Mouse (Mus musculus) ES-Bruce4 (cell line): ENCODE data around the gene Mrpl55. TPM values are rescaled to one million over a fixed set of nuclear protein-coding genes. Genes with fewer than 3 reads are reported as not detected.

Source experiments
- H3K27ac ChIP-seq: 2 replicates; pipeline ENCODE4 v1.5.1; 2012; ENCODE audit warnings: low read length, inconsistent platforms; ENCODE audit not compliant: insufficient read depth
- H3K27me3 ChIP-seq: 2 replicates; pipeline ENCODE4 v1.6.1; 2012; ENCODE audit warnings: mild to moderate bottlenecking, low read length, inconsistent platforms; ENCODE audit not compliant: control insufficient read depth, poor library complexity, insufficient read depth, severe bottlenecking
- H3K36me3 ChIP-seq: 2 replicates; pipeline ENCODE4 v1.6.1; 2012; ENCODE audit warnings: inconsistent platforms, mild to moderate bottlenecking, low read length, moderate library complexity; ENCODE audit not compliant: control insufficient read depth, poor library complexity, insufficient read depth, severe bottlenecking
- H3K4me1 ChIP-seq: one replicate; pipeline ENCODE4 v1.8.1; 2011; ENCODE audit warnings: low read length; ENCODE audit not compliant: control insufficient read depth, insufficient read depth
- H3K4me3 ChIP-seq: 2 replicates; pipeline ENCODE4 v1.5.1; 2011; ENCODE audit warnings: low read depth, mild to moderate bottlenecking, low read length
- H3K9ac ChIP-seq: 2 replicates; pipeline ENCODE4 v1.6.1; 2012; ENCODE audit warnings: low read depth, mild to moderate bottlenecking, inconsistent platforms; ENCODE audit not compliant: poor library complexity, severe bottlenecking
- H3K9me3 ChIP-seq: replicated peaks from 2 replicates; pipeline ENCODE4 v1.6.1; 2012; ENCODE audit warnings: mild to moderate bottlenecking, low read length, inconsistent platforms; ENCODE audit not compliant: control insufficient read depth, poor library complexity, insufficient read depth, severe bottlenecking
- CTCF ChIP-seq: IDR thresholded peaks from one replicate; pipeline ENCODE4 v1.8.1; 2011; ENCODE audit warnings: low read depth, low read length
- EP300 ChIP-seq: IDR thresholded peaks from 2 replicates; pipeline ENCODE4 v1.6.1; 2011; ENCODE audit warnings: low read depth, low read length; ENCODE audit not compliant: insufficient read depth
- POLR2A ChIP-seq: IDR thresholded peaks from one replicate; pipeline ENCODE4 v1.8.1; 2011; ENCODE audit warnings: low read length; ENCODE audit not compliant: insufficient read depth
- polyA plus RNA-seq: library from polyadenylated mRNA; stranded (reverse); fragments of >200 nt; gene quantifications from 2 replicates; pipeline ENCODE4 v1.2.4, GENCODE M21; 2011; ENCODE audit warnings: low read depth; ENCODE audit not compliant: missing spikeins, insufficient read depth, insufficient read length

Mrpl55 gene
- polyA plus RNA-seq, 1 experiment: 48.2 TPM

- Histone ChIP-seq H3K27me3 (no peaks in the 10 kb centered on the region), H3K9ac (no peak overlapping the region), H3K27ac (no peak overlapping the region), H3K4me3 (no peak overlapping the region), H3K9me3 (no peaks in the 10 kb centered on the region), H3K4me1 (peaks cover 3% of the 10 kb centered on the region), H3K36me3 (peaks cover 13% of the 10 kb centered on the region)
- TF ChIP-seq EP300: no peak
Observed at GRCm38 (mm10) chr11:59185490-59185889, 16.8 kb upstream of the Mrpl55 start.

GRCm38 (mm10) chr11:59187706-59188105 is 14.6 kb upstream of the Mrpl55 start:
- H3K36me3 ChIP-seq: peaks cover 13% of the 10 kb centered on the region
- peaks cover 3% of the 10 kb centered on the region for H3K4me1 ChIP-seq
- H3K27ac ChIP-seq: no peak overlapping the region
- no peak overlapping the region for H3K4me3 ChIP-seq
- no peaks in the 10 kb centered on the region for H3K27me3 ChIP-seq
- H3K9me3 ChIP-seq: no peaks in the 10 kb centered on the region
- TF ChIP-seq CTCF (no peak), POLR2A (no peak), EP300 (no peak)
- no peak overlapping the region for H3K9ac ChIP-seq

- Histone ChIP-seq H3K4me3 (peak overlapping the region; percentile 91), H3K36me3 (no peaks in the 10 kb centered on the region), H3K27ac (peak overlapping the region; percentile 12), H3K9ac (peak overlapping the region; percentile 69), H3K4me1 (peaks cover 3% of the 10 kb centered on the region), H3K27me3 (no peaks in the 10 kb centered on the region), H3K9me3 (no peaks in the 10 kb centered on the region)
- TF ChIP-seq POLR2A: peak; percentile 76
- no peak for TF ChIP-seq CTCF
- TF ChIP-seq EP300: 0 out of 2 replicates have a peak, but pooled peaks have one; percentile 38
Observed at GRCm38 (mm10) chr11:59191231-59192058, 10.8 kb upstream of the Mrpl55 start.

- Histone ChIP-seq H3K36me3 (no peaks in the 10 kb centered on the region), H3K4me1 (peaks cover 3% of the 10 kb centered on the region), H3K9ac (peak within 1 kb of the TSS; percentile 69), H3K9me3 (no peaks in the 10 kb centered on the region), H3K27me3 (no peaks in the 10 kb centered on the region), H3K4me3 (peak within 1 kb of the TSS; percentile 91), H3K27ac (peak within 1 kb of the TSS; percentile 74)
- no peak for TF ChIP-seq POLR2A
- TF ChIP-seq EP300: no peak
Observed at GRCm38 (mm10) chr11:59192059-59192386, 10.3 kb upstream of the Mrpl55 start, which contains the start of gene Guk1. Guk1 (minus strand) TSS chr11:59192212.

- Histone ChIP-seq H3K27me3 (no peaks in the 10 kb centered on the region), H3K4me3 (no peak overlapping the region), H3K9ac (no peak overlapping the region), H3K36me3 (no peaks in the 10 kb centered on the region), H3K4me1 (no peaks in the 10 kb centered on the region), H3K27ac (no peak overlapping the region), H3K9me3 (no peaks in the 10 kb centered on the region)
- TF ChIP-seq POLR2A (no peak), EP300 (no peak), CTCF (no peak)
Observed at GRCm38 (mm10) chr11:59196230-59196629, 6.1 kb upstream of the Mrpl55 start.

GRCm38 (mm10) chr11:59201216-59202002 is 877 bp upstream of the Mrpl55 start:
- peak overlapping the region; percentile 98 for H3K4me3 ChIP-seq
- H3K27ac ChIP-seq: no peak overlapping the region
- TF ChIP-seq POLR2A (no peak), EP300 (no peak), CTCF (no peak)

More at GRCm38 (mm10) chr11:59201216-59202002, 877 bp upstream of the Mrpl55 start:
- H3K27me3 ChIP-seq: no peaks in the 10 kb centered on the region
- peaks cover 7% of the 10 kb centered on the region; the same call in 1 of the 2 replicates for H3K36me3 ChIP-seq
- H3K4me1 ChIP-seq: no peaks in the 10 kb centered on the region
- no peaks in the 10 kb centered on the region for H3K9me3 ChIP-seq
- H3K9ac ChIP-seq: peak overlapping the region; percentile 80
